Mouse (Mus musculus) stomach, embryonic 14.5 days (tissue): ENCODE measurements around the gene Gm48551. TPM values are rescaled to one million over a fixed set of nuclear protein-coding genes. Genes with fewer than 3 reads are reported as not detected.

Experiments used
- ATAC-seq: fragments of 200-750 bp; cut with Nextera tagmentation; 2 replicates; pipeline ENCODE4 v1.8.0; 2017; ENCODE audit warnings: low read depth, moderate TSS enrichment; ENCODE audit not compliant: insufficient number of reproducible peaks, insufficient read depth, low FRiP score
- H3K27ac ChIP-seq: fragments of 300-500 bp; sonication (generic); 2 replicates; pipeline ENCODE4 v1.5.1; 2014; ENCODE audit warnings: mild to moderate bottlenecking, low read length, moderate library complexity, mixed read lengths
- H3K27me3 ChIP-seq: fragments of 300-500 bp; sonication (generic); 2 replicates; pipeline ENCODE4 v1.6.1; 2014; ENCODE audit warnings: low read length, control low read depth, mixed read lengths; ENCODE audit not compliant: control insufficient read depth, insufficient read depth
- H3K36me3 ChIP-seq: fragments of 300-500 bp; sonication (generic); 2 replicates; pipeline ENCODE4 v1.6.1; 2014; ENCODE audit warnings: mild to moderate bottlenecking, control low read depth, low read length, moderate library complexity, mixed read lengths; ENCODE audit not compliant: control insufficient read depth, insufficient read depth
- H3K4me1 ChIP-seq: fragments of 300-500 bp; sonication (generic); 2 replicates; pipeline ENCODE4 v1.6.1; 2014; ENCODE audit warnings: low read length, control low read depth, mixed read lengths; ENCODE audit not compliant: control insufficient read depth, insufficient read depth
- H3K4me2 ChIP-seq: fragments of 300-500 bp; sonication (generic); replicated peaks from 2 replicates; pipeline ENCODE4 v1.6.1; 2014; ENCODE audit warnings: low read depth, low read length, control low read depth
- H3K4me3 ChIP-seq: fragments of 300-500 bp; sonication (generic); 2 replicates; pipeline ENCODE4 v1.5.1; 2014; ENCODE audit warnings: low read depth, low read length, control low read depth
- H3K9ac ChIP-seq: fragments of 300-500 bp; sonication (generic); replicated peaks from 2 replicates; pipeline ENCODE4 v1.6.1; 2014; ENCODE audit warnings: low read depth, mild to moderate bottlenecking, control low read depth, low read length, moderate library complexity, mixed read lengths
- H3K9me3 ChIP-seq: fragments of 300-500 bp; sonication (generic); 2 replicates; pipeline ENCODE4 v1.6.1; 2016; ENCODE audit warnings: low read depth, low read length, control low read depth; ENCODE audit not compliant: control insufficient read depth
- WGBS: fragments of 180-500 bp; shearing (Covaris S2); extraction: QIAGEN DNeasy Blood & Tissue Kit; methylation state at CpG from one replicate; pipeline ENCODE4 v1.1.7; 2014; 5-methylcytosine and 5-hydroxymethylcytosine counted together
- polyA plus RNA-seq: library from polyadenylated mRNA; unstranded; fragments of >200 nt; fragmentation: Nextera tagmentation; extraction: Ambion mirVana; gene quantifications from 2 replicates; pipeline ENCODE4 v1.2.1, GENCODE M21; 2014

Gene Gm48551
- polyA plus RNA-seq, 1 experiment from 2014 or later: 4.1 TPM

DNA sequence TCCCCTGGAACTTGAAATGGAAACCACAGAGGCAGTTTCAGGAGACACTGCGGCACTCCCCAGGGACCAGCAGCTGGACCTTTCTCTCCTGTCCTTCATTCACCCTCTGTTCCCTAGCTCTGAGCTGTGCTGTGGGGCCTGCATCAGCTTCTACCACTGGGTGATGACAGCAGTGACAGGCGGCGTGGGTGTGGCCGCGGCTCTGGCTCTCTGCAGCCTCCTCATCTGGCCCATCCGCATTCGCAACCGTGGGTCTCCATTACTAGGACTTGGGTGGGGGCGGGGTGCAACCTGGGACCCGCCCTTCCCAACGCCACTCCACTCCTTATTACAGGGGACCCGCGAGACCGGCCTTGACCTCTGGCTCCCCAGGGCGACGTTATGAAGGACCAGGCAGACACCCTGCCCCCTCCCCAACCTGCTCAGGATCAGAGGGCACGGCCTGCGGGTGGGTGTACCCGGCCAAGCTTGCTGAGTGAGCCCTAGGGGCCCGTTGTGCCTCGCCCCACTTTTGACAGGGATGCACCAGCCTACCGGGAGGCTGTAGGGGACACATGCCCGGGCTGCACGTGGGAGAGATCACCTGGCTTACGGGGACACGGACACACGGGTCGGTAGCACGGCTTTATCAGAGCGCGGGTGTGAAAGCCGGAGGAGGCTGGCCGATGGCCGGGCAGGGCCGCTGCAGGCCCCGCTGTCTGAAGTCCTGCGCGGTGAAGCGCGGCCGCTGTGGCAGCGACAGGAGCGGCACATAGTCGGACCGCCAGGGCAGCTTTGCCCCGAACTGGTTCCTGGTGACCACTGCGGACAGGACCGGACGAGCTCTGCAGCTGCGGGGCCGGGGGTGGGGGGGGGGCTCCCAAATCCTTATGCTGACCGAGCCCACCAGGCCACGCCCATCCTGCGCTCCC is 20.6 kb upstream of the Gm48551 start:
- peaks cover 23% of the 10 kb centered on the region; the same call in 1 of the 2 replicates for H3K4me1 ChIP-seq
- peak overlapping the region; percentile 62 for H3K4me2 ChIP-seq
- H3K36me3 ChIP-seq: peaks cover 26% of the 10 kb centered on the region
- peak overlapping the region; percentile 25; the same call in 1 of the 2 replicates for H3K9ac ChIP-seq
- H3K27ac ChIP-seq: no peak overlapping the region
- H3K27me3 ChIP-seq: no peaks in the 10 kb centered on the region; the same call in 1 of the 2 replicates
- no peaks in the 10 kb centered on the region for H3K9me3 ChIP-seq
- 16% methylated on average over 52 of the region's 54 CpGs for WGBS
- H3K4me3 ChIP-seq: peak overlapping the region; percentile 29
- ATAC-seq: 0 out of 2 replicates have a peak, but pooled peaks have one; percentile 2

DNA sequence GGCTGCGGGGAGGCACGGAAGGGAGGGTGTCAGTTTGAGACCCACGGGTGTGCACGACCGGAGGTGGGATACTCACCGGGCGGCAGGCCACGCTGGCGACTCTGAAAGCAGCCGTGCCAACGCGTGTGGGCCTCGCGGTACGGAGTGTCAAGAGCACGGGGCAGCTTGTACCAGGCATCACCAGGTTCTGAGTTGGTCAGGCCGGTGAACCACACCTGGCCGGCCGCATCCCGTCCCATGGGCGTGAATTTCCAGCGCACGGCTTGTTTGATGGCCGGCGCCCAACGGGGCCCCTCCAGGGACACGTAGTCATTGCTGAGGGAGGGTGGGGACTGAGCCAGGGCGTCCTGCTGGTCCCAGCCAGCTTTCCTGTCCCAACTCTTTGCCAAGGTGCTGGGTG is 19.6 kb upstream of the Gm48551 start:
- Histone ChIP-seq H3K4me2 (peak overlapping the region; percentile 62), H3K9ac (peak overlapping the region; percentile 25; the same call in 1 of the 2 replicates), H3K27ac (0 out of 2 replicates have a peak overlapping the region, but pooled peaks have one; percentile 10), H3K27me3 (no peaks in the 10 kb centered on the region; the same call in 1 of the 2 replicates), H3K9me3 (no peaks in the 10 kb centered on the region), H3K4me3 (peak overlapping the region; percentile 29; the same call in 1 of the 2 replicates), H3K36me3 (peaks cover 36% of the 10 kb centered on the region), H3K4me1 (peaks cover 23% of the 10 kb centered on the region; the same call in 1 of the 2 replicates)
- 16% methylated on average over 28 of the region's 28 CpGs for WGBS
- ATAC-seq: no peak; the same call in 1 of the 2 replicates

DNA sequence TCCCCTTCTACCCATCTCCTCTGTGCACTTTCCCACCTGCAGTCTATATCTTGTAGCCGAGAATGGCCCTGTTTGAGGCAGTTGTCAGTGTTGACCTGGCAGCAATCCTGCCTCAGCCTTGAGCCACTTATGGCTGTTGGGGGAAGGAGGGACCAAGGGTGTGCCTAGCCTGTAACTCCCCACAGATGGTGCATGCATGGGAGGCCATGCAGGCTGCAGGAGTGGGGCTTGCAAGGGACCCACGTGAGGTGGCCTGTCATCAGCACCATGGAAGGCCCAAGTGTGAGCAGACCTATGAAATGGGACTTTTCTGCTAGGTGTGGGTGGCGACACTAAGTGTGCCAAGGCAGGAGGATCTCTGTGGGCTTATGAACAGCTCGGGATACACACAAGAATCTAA is 19.2 kb upstream of the Gm48551 start:
- Histone ChIP-seq H3K4me2 (no peak overlapping the region), H3K36me3 (peaks cover 40% of the 10 kb centered on the region), H3K27ac (0 out of 2 replicates have a peak overlapping the region, but pooled peaks have one; percentile 10)

DNA sequence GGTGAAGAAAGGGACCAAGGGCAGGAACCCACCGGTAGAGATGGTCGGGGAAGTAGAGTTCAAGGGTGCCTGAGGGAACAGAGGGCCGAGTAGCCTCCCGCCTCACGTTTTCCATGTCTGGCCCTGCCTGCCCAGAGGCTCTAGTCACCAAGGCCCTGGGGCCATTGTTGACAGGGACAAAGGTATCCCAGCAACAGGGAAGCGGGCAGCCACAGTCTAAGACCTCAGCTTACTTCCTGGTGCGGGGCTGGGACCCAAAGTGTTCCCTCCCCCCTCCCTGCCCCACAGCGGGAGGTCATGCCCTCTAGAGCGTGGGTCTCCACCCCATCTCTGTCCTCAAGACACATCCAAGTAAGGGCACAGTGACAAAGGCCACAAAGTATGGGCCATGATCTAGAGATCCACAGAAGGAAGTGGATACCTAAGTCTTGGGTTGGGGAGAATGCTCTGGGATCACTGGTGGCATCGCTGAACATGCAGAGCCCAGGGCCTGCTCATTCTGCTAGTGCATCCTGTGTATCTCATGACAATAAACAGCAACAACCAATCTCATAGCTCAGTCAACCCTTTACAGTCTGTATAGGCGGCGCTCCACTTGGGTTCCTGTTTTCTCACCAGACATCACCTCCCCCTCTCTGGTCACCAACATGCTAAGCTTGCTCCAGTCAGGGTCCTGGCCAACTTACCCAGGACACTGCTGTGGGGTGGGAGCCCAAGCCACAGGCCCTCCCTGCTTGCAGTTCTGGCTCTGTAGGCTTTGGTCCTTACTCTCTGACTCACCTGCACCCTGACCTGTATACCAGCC is 18.4 kb upstream of the Gm48551 start, which contains the start of gene 4930404N11Rik:
4930404N11Rik (minus strand) TSS at position 145 of the 805 bp plus-strand sequence.
- H3K4me2 ChIP-seq: peak within 1 kb of the TSS; percentile 62
- H3K27me3 ChIP-seq: no peaks in the 10 kb centered on the region; the same call in 1 of the 2 replicates
- peak within 1 kb of the TSS; percentile 29; the same call in 1 of the 2 replicates for H3K4me3 ChIP-seq
- H3K4me1 ChIP-seq: peaks cover 23% of the 10 kb centered on the region; the same call in 1 of the 2 replicates
- no peaks in the 10 kb centered on the region for H3K9me3 ChIP-seq
- 0 out of 2 replicates have a peak within 1 kb of the TSS, but pooled peaks have one; percentile 10 for H3K27ac ChIP-seq
- H3K9ac ChIP-seq: peak within 1 kb of the TSS; percentile 25; the same call in 1 of the 2 replicates
- WGBS: 30% methylated on average over 12 of the region's 12 CpGs
- peaks cover 47% of the 10 kb centered on the region for H3K36me3 ChIP-seq
- ATAC-seq: no peak

More for the DNA sequence above, 19.2 kb upstream of the Gm48551 start:
- 0 out of 2 replicates have a peak overlapping the region, but pooled peaks have one; percentile 25 for H3K9ac ChIP-seq
- H3K4me1 ChIP-seq: peaks cover 23% of the 10 kb centered on the region; the same call in 1 of the 2 replicates
- WGBS: 43% methylated on average over 4 of the region's 4 CpGs
- ATAC-seq: no peak; the same call in none of the 2 replicates
- H3K4me3 ChIP-seq: 0 out of 2 replicates have a peak overlapping the region, but pooled peaks have one; percentile 29
- H3K9me3 ChIP-seq: no peaks in the 10 kb centered on the region
- H3K27me3 ChIP-seq: no peaks in the 10 kb centered on the region; the same call in 1 of the 2 replicates

DNA sequence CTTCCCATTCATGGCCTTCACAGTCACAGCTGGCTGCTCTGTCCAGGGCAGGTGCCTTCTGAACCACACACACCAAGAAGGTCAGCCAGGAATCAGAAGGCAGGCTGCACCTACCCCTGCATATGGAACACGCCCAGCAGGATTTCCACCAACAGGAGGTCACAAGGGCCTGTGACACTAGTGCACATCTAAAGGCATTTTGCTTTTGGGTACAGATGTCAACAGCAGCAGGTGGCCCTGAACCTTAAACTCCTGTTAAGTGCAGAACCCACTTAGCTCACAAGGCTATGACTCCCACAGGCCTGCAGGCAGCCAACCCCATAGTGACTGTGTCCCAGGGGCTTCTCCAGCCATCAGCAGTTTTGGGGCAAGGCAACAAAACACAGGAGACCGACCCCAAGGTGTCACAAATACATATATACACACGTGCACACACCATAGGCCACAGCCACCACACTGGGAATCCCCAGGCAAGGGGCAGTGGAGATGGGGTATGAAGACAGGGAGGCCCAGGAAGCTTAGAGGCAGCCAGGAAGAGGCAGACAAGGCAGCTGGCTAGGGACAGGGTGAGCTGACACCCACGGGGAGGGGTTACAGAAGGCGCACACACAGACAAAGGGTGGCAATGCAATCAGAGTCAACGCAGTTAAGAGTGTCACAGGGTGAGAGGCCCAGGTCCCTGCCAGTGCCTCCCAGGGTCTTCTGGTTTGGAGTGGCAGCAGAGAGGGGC is 17.6 kb upstream of the Gm48551 start:
- H3K9ac ChIP-seq: no peak overlapping the region
- H3K4me2 ChIP-seq: no peak overlapping the region
- no peaks in the 10 kb centered on the region; the same call in 1 of the 2 replicates for H3K27me3 ChIP-seq
- no peak overlapping the region for H3K4me3 ChIP-seq
- peaks cover 23% of the 10 kb centered on the region; the same call in 1 of the 2 replicates for H3K4me1 ChIP-seq
- peaks cover 53% of the 10 kb centered on the region for H3K36me3 ChIP-seq
- H3K9me3 ChIP-seq: no peaks in the 10 kb centered on the region
- WGBS: 71% methylated on average over 6 of the region's 6 CpGs
- H3K27ac ChIP-seq: no peak overlapping the region
- no peak for ATAC-seq

DNA sequence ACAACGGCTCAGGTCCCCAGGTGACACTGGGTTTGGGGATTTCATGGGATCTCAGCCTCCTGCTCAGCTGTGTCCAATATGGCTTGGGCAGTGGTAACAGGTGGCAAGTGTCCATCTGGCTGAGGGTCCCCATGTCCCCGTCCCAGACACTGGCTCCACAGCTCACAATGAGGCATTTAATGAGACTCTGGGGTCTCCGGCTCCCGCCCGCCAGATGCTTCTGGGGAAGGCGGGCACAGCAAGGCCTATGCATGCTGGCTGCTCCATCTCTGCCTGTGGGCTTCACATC is 17.1 kb upstream of the Gm48551 start:
- Histone ChIP-seq H3K4me2 (no peak overlapping the region), H3K4me3 (no peak overlapping the region), H3K4me1 (peaks cover 23% of the 10 kb centered on the region; the same call in 1 of the 2 replicates), H3K9me3 (no peaks in the 10 kb centered on the region), H3K27ac (no peak overlapping the region), H3K36me3 (peaks cover 57% of the 10 kb centered on the region), H3K27me3 (no peaks in the 10 kb centered on the region; the same call in 1 of the 2 replicates), H3K9ac (no peak overlapping the region)
- ATAC-seq: no peak
- 84% methylated on average over 6 of the region's 6 CpGs for WGBS

DNA sequence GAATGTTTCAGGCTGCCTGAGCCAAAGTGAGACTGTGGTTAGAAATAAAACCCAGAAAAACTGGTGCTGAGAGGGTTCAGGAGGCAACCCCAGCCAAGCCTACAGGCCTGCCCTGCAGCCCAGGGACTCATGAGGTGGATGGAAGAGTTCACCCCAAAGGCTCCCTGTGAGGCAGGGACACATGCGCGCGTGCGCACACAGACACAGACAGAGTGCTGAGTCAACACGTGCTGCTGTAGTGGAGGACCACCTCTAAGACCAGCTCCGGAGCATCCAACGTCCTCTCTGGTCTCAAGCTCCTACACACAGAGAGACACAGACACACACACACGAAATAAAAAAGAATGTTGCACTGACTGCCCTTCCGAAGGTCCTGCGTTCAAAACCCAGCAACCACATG is 8.9 kb upstream of the Gm48551 start:
- Histone ChIP-seq H3K36me3 (peaks cover 45% of the 10 kb centered on the region), H3K9me3 (no peaks in the 10 kb centered on the region), H3K27me3 (no peaks in the 10 kb centered on the region), H3K27ac (no peak overlapping the region), H3K9ac (no peak overlapping the region), H3K4me1 (peaks cover 16% of the 10 kb centered on the region), H3K4me2 (no peak overlapping the region), H3K4me3 (no peak overlapping the region)
- ATAC-seq: no peak
- 92% methylated on average over 10 of the region's 10 CpGs for WGBS
